ENCODE assay signal across 8 mouse cellular contexts in genomic region chr11:94629884-94630198, GRCm38 (mm10). TPM values are rescaled to one million over a fixed set of nuclear protein-coding genes. Genes with fewer than 3 reads are reported as not detected.
DNase-seq lines count a peak whose midpoint lies in the region; ATAC-seq and TF ChIP-seq lines count a peak whose summit lies in the region.

No protein-coding gene starts in this region.

- peaks cover 51% of the 10 kb centered on the region for H3K79me2 ChIP-seq in macrophage (ENCODE audit: inconsistent target)

- DNase-seq in heart, embryonic 10.5 days (ENCODE audit: low spot score), result no peak
- DNase-seq in heart, postnatal 14 days, result no peak
- no peak for DNase-seq in forebrain, postnatal 0 days
- DNase-seq in urinary bladder, postnatal 4 days (ENCODE audit: low spot score in 2 of 2), result no peak
- no peak for DNase-seq in yolk sac, embryonic 10.5 days (ENCODE audit: low spot score)
- DNase-seq in right cerebral cortex, postnatal 14 days, result no peak

- H3K27ac ChIP-seq in heart, embryonic 10.5 days, result peak overlapping the region; percentile 92
- peak overlapping the region; percentile 73 for H3K27ac ChIP-seq in forebrain, postnatal 0 days (ENCODE audit: low read depth, low read length)
- H3K27ac ChIP-seq in macrophage, result peak overlapping the region; percentile 71

- H3K9me3 ChIP-seq in heart, embryonic 10.5 days, result no peaks in the 10 kb centered on the region
- no peaks in the 10 kb centered on the region for H3K9me3 ChIP-seq in E14TG2a.4 (ENCODE audit: low read length)
- no peaks in the 10 kb centered on the region for H3K9me3 ChIP-seq in forebrain, postnatal 0 days (ENCODE audit: low read length)

- H3K4me2 ChIP-seq in forebrain, postnatal 0 days (ENCODE audit: low read depth), result peak overlapping the region; percentile 77

- TF ChIP-seq CTCF in E14TG2a.4 (conservative IDR thresholded peaks at IDR 0.05; ENCODE audit: low read length), result no peak
- TF ChIP-seq CTCF in forebrain, postnatal 0 days (IDR thresholded peaks at IDR 0.05; ENCODE audit: low read depth), result no peak

- intact Hi-C loops in heart, postnatal 14 days (cut with DNase I), result loop anchor here (5.0 kb wide), 1 partner anchor 87 kb away; no protein-coding TSS in a partner anchor

- H3K4me3 ChIP-seq in heart, embryonic 10.5 days, result peak overlapping the region; percentile 98
- H3K4me3 ChIP-seq in E14TG2a.4 (replicated peaks; ENCODE audit: low read length), result peak overlapping the region; percentile 98
- peak overlapping the region; percentile 85 for H3K4me3 ChIP-seq in forebrain, postnatal 0 days (ENCODE audit: low read depth, low read length)
- peak overlapping the region; percentile 99 for H3K4me3 ChIP-seq in macrophage (ENCODE audit: inconsistent target)

- H3K36me3 ChIP-seq in heart, embryonic 10.5 days, result peaks cover 37% of the 10 kb centered on the region
- H3K36me3 ChIP-seq in E14TG2a.4 (ENCODE audit: insufficient read depth, low read length), result peaks cover 42% of the 10 kb centered on the region
- peaks cover 25% of the 10 kb centered on the region for H3K36me3 ChIP-seq in forebrain, postnatal 0 days (ENCODE audit: insufficient read depth)
- peaks cover 24% of the 10 kb centered on the region for H3K36me3 ChIP-seq in macrophage (ENCODE audit: inconsistent target)

- H3K4me1 ChIP-seq in heart, embryonic 10.5 days, result peaks cover 7% of the 10 kb centered on the region; the same call in 1 of the 2 replicates
- peaks cover 44% of the 10 kb centered on the region for H3K4me1 ChIP-seq in E14TG2a.4 (replicated peaks; ENCODE audit: low read depth, low read length)
- H3K4me1 ChIP-seq in forebrain, postnatal 0 days (ENCODE audit: insufficient read depth), result no peaks in the 10 kb centered on the region; the same call in 1 of the 2 replicates

- H3K27me3 ChIP-seq in heart, embryonic 10.5 days (ENCODE audit: insufficient read depth, poor library complexity, severe bottlenecking), result no peaks in the 10 kb centered on the region
- no peaks in the 10 kb centered on the region for H3K27me3 ChIP-seq in E14TG2a.4 (ENCODE audit: insufficient read depth, low read length)
- H3K27me3 ChIP-seq in forebrain, postnatal 0 days (ENCODE audit: insufficient read depth, low read length), result no peaks in the 10 kb centered on the region

- peak; percentile 66; the same call in 1 of the 2 replicates for ATAC-seq in forebrain, postnatal 0 days

- WGBS in heart, embryonic 10.5 days, result 0% methylated on average over 28 of the region's 28 CpGs
- 4% methylated on average over 27 of the region's 28 CpGs for WGBS in forebrain, postnatal 0 days
- WGBS in macrophage (ENCODE audit: missing documents), result 0% methylated on average over 26 of the region's 28 CpGs

- peak overlapping the region; percentile 78 for H3K9ac ChIP-seq in forebrain, postnatal 0 days

RNA-seq across cellular contexts. Expression of gene Lrrc59, which starts 0.3 kb away (rescaled TPM):
- 229 and 251 TPM in 2 replicates for polyA plus RNA-seq in heart, embryonic 10.5 days (2016; fragmentation: Nextera tagmentation; extraction: Ambion mirVana)
- 10 to 100 TPM; 34.7 to 37.3 TPM for total RNA-seq in heart, postnatal 14 days (2021)
- total RNA-seq in forebrain, postnatal 0 days (2014; rRNA removed), result 116 and 127 TPM in 2 replicates
- polyA plus RNA-seq in forebrain, postnatal 0 days (2015; fragmentation: Nextera tagmentation; extraction: Ambion mirVana), result 144 and 145 TPM in 2 replicates
- total RNA-seq in macrophage (2018; cell fraction: chromatin; rRNA removed), result 10 to 100 TPM; 29.3 to 84.4 (median 47.7) TPM
- total RNA-seq in macrophage (2018; cell fraction: cytosol; rRNA removed), result 100 to 1,000 TPM in 25 of 26 experiments, 10 to 100 TPM in 1; 98.2 to 155 (median 109) TPM
- total RNA-seq in macrophage (2018; cell fraction: nucleus; rRNA removed), result 10 to 100 TPM; 39.3 to 93.5 (median 58.7) TPM
- polyA plus RNA-seq in macrophage (2018), result 83.8 to 180 TPM (median 108 TPM) in 3 replicates

RNA-seq across cellular contexts. Expression of gene Mrpl27, which starts 23.7 kb away (rescaled TPM):
- 139 and 141 TPM in 2 replicates for polyA plus RNA-seq in heart, embryonic 10.5 days (2016; fragmentation: Nextera tagmentation; extraction: Ambion mirVana)
- 10 to 100 TPM; 57.1 to 62.9 TPM for total RNA-seq in heart, postnatal 14 days (2021)
- total RNA-seq in forebrain, postnatal 0 days (2014; rRNA removed), result 50.7 and 57.0 TPM in 2 replicates
- polyA plus RNA-seq in forebrain, postnatal 0 days (2015; fragmentation: Nextera tagmentation; extraction: Ambion mirVana), result 126 and 149 TPM in 2 replicates
- total RNA-seq in macrophage (2018; cell fraction: chromatin; rRNA removed), result 10 to 100 TPM in 12 of 26 experiments, 1 to 10 TPM in 14; 3.0 to 20.9 (median 9.1) TPM
- total RNA-seq in macrophage (2018; cell fraction: cytosol; rRNA removed), result 100 to 1,000 TPM in 17 of 26 experiments, 10 to 100 TPM in 9; 68.6 to 149 (median 112) TPM
- total RNA-seq in macrophage (2018; cell fraction: nucleus; rRNA removed), result 10 to 100 TPM in 24 of 26 experiments, 1 to 10 TPM in 2; 7.6 to 47.6 (median 26.1) TPM
- polyA plus RNA-seq in macrophage (2018), result 67.1 to 97.3 TPM (median 81.8 TPM) in 3 replicates

RNA-seq across cellular contexts. Expression of gene Eme1, which starts 23.9 kb away (rescaled TPM):
- 24.7 and 33.4 TPM in 2 replicates for polyA plus RNA-seq in heart, embryonic 10.5 days (2016; fragmentation: Nextera tagmentation; extraction: Ambion mirVana)
- 1 to 10 TPM in 1 of 2 experiments, under 1 TPM in 1; 0.45 to 1.5 TPM for total RNA-seq in heart, postnatal 14 days (2021)
- total RNA-seq in forebrain, postnatal 0 days (2014; rRNA removed), result 2.4 and 2.5 TPM in 2 replicates
- polyA plus RNA-seq in forebrain, postnatal 0 days (2015; fragmentation: Nextera tagmentation; extraction: Ambion mirVana), result 1.4 and 1.6 TPM in 2 replicates
- 10 to 100 TPM in 17 of 26 experiments, 1 to 10 TPM in 9; 5.1 to 54.9 (median 14.7) TPM for total RNA-seq in macrophage (2018; cell fraction: chromatin; rRNA removed)
- 1 to 10 TPM in 15 of 26 experiments, under 1 TPM in 11; 0.61 to 1.7 (median 1.1) TPM for total RNA-seq in macrophage (2018; cell fraction: cytosol; rRNA removed)
- 10 to 100 TPM in 9 of 26 experiments, 1 to 10 TPM in 17; 2.5 to 19.2 (median 7.1) TPM for total RNA-seq in macrophage (2018; cell fraction: nucleus; rRNA removed)
- polyA plus RNA-seq in macrophage (2018), result 0.60 to 4.3 TPM (median 1.5 TPM) in 3 replicates

RNA-seq across cellular contexts. Expression of gene Acsf2, which starts 28.2 kb away (rescaled TPM):
- 2.8 and 4.1 TPM in 2 replicates for polyA plus RNA-seq in heart, embryonic 10.5 days (2016; fragmentation: Nextera tagmentation; extraction: Ambion mirVana)
- 10 to 100 TPM; 31.6 to 35.6 TPM for total RNA-seq in heart, postnatal 14 days (2021)
- 2.6 and 4.3 TPM in 2 replicates for total RNA-seq in forebrain, postnatal 0 days (2014; rRNA removed)
- 1.5 and 1.6 TPM in 2 replicates for polyA plus RNA-seq in forebrain, postnatal 0 days (2015; fragmentation: Nextera tagmentation; extraction: Ambion mirVana)
- 10 to 100 TPM in 25 of 26 experiments, 1 to 10 TPM in 1; 8.6 to 62.4 (median 25.9) TPM for total RNA-seq in macrophage (2018; cell fraction: chromatin; rRNA removed)
- 10 to 100 TPM in 20 of 26 experiments, 1 to 10 TPM in 6; 7.4 to 22.5 (median 12.7) TPM for total RNA-seq in macrophage (2018; cell fraction: cytosol; rRNA removed)
- 10 to 100 TPM in 21 of 26 experiments, 1 to 10 TPM in 5; 5.9 to 36.5 (median 16.7) TPM for total RNA-seq in macrophage (2018; cell fraction: nucleus; rRNA removed)
- 8.6 to 26.2 TPM (median 15.8 TPM) in 3 replicates for polyA plus RNA-seq in macrophage (2018)

RNA-seq across cellular contexts. Expression of gene Xylt2, which starts 47.5 kb away (rescaled TPM):
- 16.7 and 17.4 TPM in 2 replicates for polyA plus RNA-seq in heart, embryonic 10.5 days (2016; fragmentation: Nextera tagmentation; extraction: Ambion mirVana)
- 10 to 100 TPM; 12.5 to 15.1 TPM for total RNA-seq in heart, postnatal 14 days (2021)
- total RNA-seq in forebrain, postnatal 0 days (2014; rRNA removed), result 24.0 and 34.0 TPM in 2 replicates
- 9.1 and 10.9 TPM in 2 replicates for polyA plus RNA-seq in forebrain, postnatal 0 days (2015; fragmentation: Nextera tagmentation; extraction: Ambion mirVana)
- total RNA-seq in macrophage (2018; cell fraction: chromatin; rRNA removed), result 100 to 1,000 TPM; 131 to 694 (median 376) TPM
- total RNA-seq in macrophage (2018; cell fraction: cytosol; rRNA removed), result 100 to 1,000 TPM in 16 of 26 experiments, 10 to 100 TPM in 10; 58.5 to 226 (median 116) TPM
- total RNA-seq in macrophage (2018; cell fraction: nucleus; rRNA removed), result 100 to 1,000 TPM; 141 to 673 (median 328) TPM
- 65.3 to 164 TPM (median 81.4 TPM) in 3 replicates for polyA plus RNA-seq in macrophage (2018)
